Mouse (Mus musculus) forebrain, embryonic 14.5 days (tissue): Measurements from ENCODE around the gene Zbtb7a. TPM values are rescaled to one million over a fixed set of nuclear protein-coding genes. Genes with fewer than 3 reads are reported as not detected.

Experiments used
- ATAC-seq: fragments of 200-750 bp; cut with Nextera tagmentation; 2 replicates; pipeline ENCODE4 v1.8.0; 2017; ENCODE audit warnings: mild to moderate bottlenecking, moderate library complexity
- DNase-seq: peaks from one replicate; pipeline ENCODE4 v3.0.0-alpha.2; 2015; ENCODE audit warnings: low spot score
- H3K27ac ChIP-seq: fragments of 300-500 bp; sonication (generic); 2 replicates; pipeline ENCODE4 v1.5.1; 2014; ENCODE audit warnings: low read depth, mild to moderate bottlenecking, control low read depth, low read length, moderate library complexity
- H3K27me3 ChIP-seq: fragments of 300-500 bp; sonication (generic); replicated peaks from 2 replicates; pipeline ENCODE4 v1.6.1; 2014; ENCODE audit warnings: low read length, control low read depth, mixed read lengths; ENCODE audit not compliant: control insufficient read depth, insufficient read depth
- H3K36me3 ChIP-seq: fragments of 300-500 bp; sonication (generic); 2 replicates; pipeline ENCODE4 v1.6.1; 2014; ENCODE audit warnings: low read length, control low read depth; ENCODE audit not compliant: control insufficient read depth, insufficient read depth
- H3K4me1 ChIP-seq: fragments of 300-500 bp; sonication (generic); 2 replicates; pipeline ENCODE4 v1.6.1; 2014; ENCODE audit warnings: antibody characterized with exemption, low read length, control low read depth; ENCODE audit not compliant: control insufficient read depth, insufficient read depth
- H3K4me2 ChIP-seq: fragments of 300-500 bp; sonication (generic); 2 replicates; pipeline ENCODE4 v1.6.1; 2014; ENCODE audit warnings: mild to moderate bottlenecking, control low read depth, low read length
- H3K4me3 ChIP-seq: fragments of 300-500 bp; sonication (generic); 2 replicates; pipeline ENCODE4 v1.5.1; 2014; ENCODE audit warnings: low read depth, low read length, control low read depth
- H3K9ac ChIP-seq: fragments of 300-500 bp; sonication (generic); 2 replicates; pipeline ENCODE4 v1.6.1; 2014; ENCODE audit warnings: mild to moderate bottlenecking, low read length, control low read depth, moderate library complexity
- H3K9me3 ChIP-seq: fragments of 300-500 bp; sonication (generic); replicated peaks from 2 replicates; pipeline ENCODE4 v1.6.1; 2016; ENCODE audit warnings: low read length, control low read depth, mixed read lengths; ENCODE audit not compliant: control insufficient read depth
- WGBS: fragments of 180-500 bp; shearing (Covaris S2); extraction: QIAGEN DNeasy Blood & Tissue Kit; methylation state at CpG from one replicate; pipeline ENCODE4 v1.1.7; 2014; 5-methylcytosine and 5-hydroxymethylcytosine counted together
- polyA plus RNA-seq: library from polyadenylated mRNA; unstranded; fragments of >200 nt; fragmentation: Nextera tagmentation; extraction: Ambion mirVana; gene quantifications from 2 replicates; pipeline ENCODE4 v1.2.1, GENCODE M21; 2014

Gene Zbtb7a
- polyA plus RNA-seq, 1 experiment from 2014 or later = 6.2 TPM

- ATAC-seq (peak; percentile 92), DNase-seq (peak; percentile 99)
- H3K27ac ChIP-seq = peak overlapping the region; percentile 95
- peaks cover 13% of the 10 kb centered on the region for H3K4me1 ChIP-seq
- H3K36me3 ChIP-seq = 0 out of 2 replicates have a peak, but pooled peaks cover 3% of the 10 kb centered on the region
- peak overlapping the region; percentile 94 for H3K9ac ChIP-seq
- H3K27me3 ChIP-seq = peaks cover 29% of the 10 kb centered on the region
- WGBS = under 1% methylated on average over 64 of the region's 89 CpGs
- no peaks in the 10 kb centered on the region for H3K9me3 ChIP-seq
- H3K4me3 ChIP-seq = peak overlapping the region; percentile 82
- peak overlapping the region; percentile 100 for H3K4me2 ChIP-seq
Measured at GRCm38 (mm10) chr10:81137252-81138130, 2.5 kb downstream of the Zbtb7a start.

- peak; percentile 37 for DNase-seq
- Histone ChIP-seq H3K9me3 (no peaks in the 10 kb centered on the region), H3K4me1 (peaks cover 13% of the 10 kb centered on the region), H3K27ac (peak overlapping the region; percentile 88), H3K27me3 (peaks cover 26% of the 10 kb centered on the region), H3K4me2 (peak overlapping the region; percentile 94), H3K4me3 (peak overlapping the region; percentile 82), H3K9ac (peak overlapping the region; percentile 88), H3K36me3 (0 out of 2 replicates have a peak, but pooled peaks cover 3% of the 10 kb centered on the region)
- WGBS = 1% methylated on average over 19 of the region's 24 CpGs
- ATAC-seq = no peak
Measured at GRCm38 (mm10) chr10:81138131-81138782, 3.2 kb downstream of the Zbtb7a start.

- peak overlapping the region; percentile 88; the same call in 1 of the 2 replicates for H3K27ac ChIP-seq
Measured at GRCm38 (mm10) chr10:81138821-81139528, 4.0 kb downstream of the Zbtb7a start.

GRCm38 (mm10) chr10:81139529-81139846 is 4.5 kb downstream of the Zbtb7a start:
- H3K9ac ChIP-seq = peak overlapping the region; percentile 88
- DNase-seq (no peak), ATAC-seq (no peak)
- H3K27me3 ChIP-seq = peaks cover 14% of the 10 kb centered on the region
- 81% methylated on average over 4 of the region's 4 CpGs for WGBS
- no peak overlapping the region for H3K27ac ChIP-seq
- peak overlapping the region; percentile 82; the same call in 1 of the 2 replicates for H3K4me3 ChIP-seq
- peak overlapping the region; percentile 94 for H3K4me2 ChIP-seq
- H3K9me3 ChIP-seq = no peaks in the 10 kb centered on the region
- H3K4me1 ChIP-seq = peaks cover 13% of the 10 kb centered on the region
- H3K36me3 ChIP-seq = peaks cover 13% of the 10 kb centered on the region

More at GRCm38 (mm10) chr10:81138821-81139528, 4.0 kb downstream of the Zbtb7a start:
- H3K4me3 ChIP-seq = peak overlapping the region; percentile 82
- peak overlapping the region; percentile 94 for H3K4me2 ChIP-seq
- peaks cover 8% of the 10 kb centered on the region for H3K36me3 ChIP-seq
- H3K9me3 ChIP-seq = no peaks in the 10 kb centered on the region
- H3K9ac ChIP-seq = peak overlapping the region; percentile 88
- 59% methylated on average over 11 of the region's 11 CpGs for whole genome bisulfite sequencing
- no peak for DNase-seq
- peaks cover 19% of the 10 kb centered on the region for H3K27me3 ChIP-seq
- H3K4me1 ChIP-seq = peaks cover 13% of the 10 kb centered on the region
- no peak for ATAC-seq

GRCm38 (mm10) chr10:81140005-81140404 is 5.0 kb downstream of the Zbtb7a start:
- Histone ChIP-seq H3K4me3 (no peak overlapping the region), H3K36me3 (peaks cover 18% of the 10 kb centered on the region), H3K4me2 (peak overlapping the region; percentile 94; the same call in 1 of the 2 replicates), H3K27ac (no peak overlapping the region), H3K9ac (peak overlapping the region; percentile 88; the same call in 1 of the 2 replicates), H3K9me3 (no peaks in the 10 kb centered on the region), H3K4me1 (peaks cover 13% of the 10 kb centered on the region), H3K27me3 (peaks cover 10% of the 10 kb centered on the region)
- DNase-seq (no peak), ATAC-seq (no peak)
- 67% methylated on average over 8 of the region's 8 CpGs for WGBS

- Histone ChIP-seq H3K27ac (no peak overlapping the region), H3K27me3 (peaks cover under 1% of the 10 kb centered on the region; the same call in 1 of the 2 replicates), H3K4me2 (no peak overlapping the region), H3K4me3 (no peak overlapping the region), H3K4me1 (peaks cover 13% of the 10 kb centered on the region), H3K36me3 (peaks cover 27% of the 10 kb centered on the region), H3K9ac (peak overlapping the region; percentile 29; the same call in 1 of the 2 replicates), H3K9me3 (no peaks in the 10 kb centered on the region)
- 74% methylated on average over 10 of the region's 10 CpGs for WGBS
- no peak for ATAC-seq
- no peak for DNase-seq
Measured at GRCm38 (mm10) chr10:81140717-81141454, 5.9 kb downstream of the Zbtb7a start.

- ATAC-seq (no peak), DNase-seq (no peak)
- H3K4me1 ChIP-seq = peaks cover 13% of the 10 kb centered on the region
- 89% methylated on average over 7 of the region's 7 CpGs for WGBS
- H3K4me2 ChIP-seq = no peak overlapping the region
- H3K27ac ChIP-seq = no peak overlapping the region
- H3K9ac ChIP-seq = peak overlapping the region; percentile 21; the same call in 1 of the 2 replicates
- H3K27me3 ChIP-seq = no peaks in the 10 kb centered on the region
- H3K36me3 ChIP-seq = peaks cover 34% of the 10 kb centered on the region
- no peaks in the 10 kb centered on the region for H3K9me3 ChIP-seq
- no peak overlapping the region for H3K4me3 ChIP-seq
Measured at GRCm38 (mm10) chr10:81141455-81142210, 6.6 kb downstream of the Zbtb7a start.
